Mouse (Mus musculus) inflammation-experienced regulatory T-cells, adult 6 months (primary cell): ENCODE results near the gene Ankrd66. TPM values are rescaled to one million over a fixed set of nuclear protein-coding genes. Genes with fewer than 3 reads are reported as not detected.

ENCODE experiments used
- ATAC-seq: one replicate; pipeline ENCODE4 v1.8.0; 2017
- polyA plus RNA-seq, 3 experiments: library from polyadenylated mRNA; unstranded; fragments of 100-300 nt; shearing (Covaris generic); gene quantifications; one replicate each; pipeline ENCODE4 v1.2.1; 2017

The Ankrd66 gene
- not detected for polyA plus RNA-seq

DNA sequence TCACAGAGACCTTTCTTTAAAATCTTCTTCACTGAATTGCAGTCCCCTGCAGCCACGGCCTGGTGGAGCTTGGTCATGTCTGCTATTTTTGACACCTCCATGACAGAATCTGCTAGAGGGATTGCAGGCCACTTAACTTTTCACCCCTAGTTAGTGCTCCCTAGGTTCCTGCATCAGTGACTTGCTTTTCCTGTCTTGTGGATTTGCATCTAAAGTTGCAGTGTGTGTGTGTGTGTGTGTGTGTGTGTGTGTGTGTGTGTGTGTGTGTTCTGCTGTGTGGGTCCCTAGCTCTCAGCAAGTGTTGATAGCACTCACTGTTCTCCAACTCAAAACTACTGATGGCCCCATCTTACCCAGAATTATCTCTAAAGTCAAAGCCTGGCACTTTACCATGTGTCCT lies at the start of gene Ankrd66:
TSS of gene Ankrd66 (minus strand) at position 101 of the 400 bp plus-strand sequence.
- ATAC-seq, result no peak

DNA sequence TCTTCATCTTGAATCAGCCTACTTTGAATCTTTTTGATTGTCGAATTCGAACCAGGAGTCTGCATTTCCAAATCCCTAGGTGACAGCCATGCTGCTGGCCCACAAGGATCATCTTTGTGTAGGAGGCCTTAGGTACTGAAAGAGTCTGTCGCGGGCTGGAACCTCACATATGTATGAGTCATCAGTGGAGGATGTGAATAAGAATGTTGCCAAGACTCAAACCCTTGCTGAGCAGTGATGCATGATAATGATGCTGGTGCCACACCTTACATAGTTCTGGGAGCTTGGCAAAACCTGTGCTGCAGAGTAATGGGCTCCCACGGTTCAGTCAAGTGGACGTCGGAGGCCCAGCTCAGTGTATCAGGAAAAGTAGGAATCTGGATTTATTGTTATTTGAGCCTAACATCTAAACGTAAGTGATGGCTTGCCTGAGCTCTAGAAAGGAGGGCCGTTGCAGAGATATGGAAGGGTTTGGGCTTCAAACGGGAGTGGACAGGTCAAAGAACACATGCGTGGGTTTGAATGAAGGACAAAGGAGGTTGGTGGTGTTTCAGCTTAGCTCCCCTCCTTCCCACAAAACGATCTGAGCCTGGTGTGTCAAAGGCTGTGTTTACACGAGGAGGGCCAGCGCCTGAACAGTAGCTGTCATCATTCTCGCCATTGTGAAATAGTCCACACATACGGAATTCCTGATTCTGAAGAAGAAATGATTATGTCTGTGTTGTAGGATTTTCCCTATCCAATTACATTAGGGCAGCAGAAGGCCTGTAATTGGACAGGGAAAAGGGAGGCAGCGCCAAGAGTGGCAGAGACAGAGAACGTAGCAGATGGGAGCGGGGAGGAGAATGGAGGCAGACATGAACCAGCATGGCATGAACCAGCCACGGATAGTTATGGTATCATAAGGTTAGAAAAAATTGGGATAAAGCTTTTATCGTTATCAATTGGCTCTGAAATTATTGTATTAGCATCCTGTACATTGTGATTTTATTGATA lies 49.2 kb upstream of the Ankrd66 start:
- no peak for ATAC-seq

GRCm38 (mm10) chr17:43590531-43590930 lies 47.1 kb upstream of the Ankrd66 start:
- no peak for ATAC-seq

- no peak for ATAC-seq
Measured at GRCm38 (mm10) chr17:43589750-43590149, 46.3 kb upstream of the Ankrd66 start.

- ATAC-seq, result no peak
Measured at GRCm38 (mm10) chr17:43587278-43587677, 43.8 kb upstream of the Ankrd66 start.

DNA sequence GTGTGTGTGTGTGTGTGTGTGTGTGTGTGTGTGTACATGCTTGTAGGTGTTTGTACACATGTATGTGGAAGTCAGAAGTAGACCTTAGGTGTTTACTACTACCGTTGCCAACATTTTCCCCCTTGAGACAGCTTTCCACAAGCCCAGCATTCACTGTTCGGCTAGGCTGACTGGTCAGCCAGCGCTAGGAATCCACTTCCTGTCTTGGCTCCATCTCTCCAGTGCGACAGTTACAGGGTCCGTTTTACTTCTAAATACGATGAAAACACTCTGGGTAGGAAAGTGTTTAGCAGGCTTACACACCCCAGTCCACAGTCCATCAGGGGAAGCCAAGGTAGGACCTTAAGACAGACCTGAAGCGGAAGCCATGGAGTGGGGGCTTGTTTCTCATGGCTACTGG lies 41.3 kb upstream of the Ankrd66 start:
- ATAC-seq, result no peak

GRCm38 (mm10) chr17:43581012-43581467 lies 37.6 kb upstream of the Ankrd66 start:
- no peak for ATAC-seq

GRCm38 (mm10) chr17:43580456-43580855 lies 37.0 kb upstream of the Ankrd66 start:
- ATAC-seq, result no peak

GRCm38 (mm10) chr17:43573624-43574073 lies 30.2 kb upstream of the Ankrd66 start:
- no peak for ATAC-seq

DNA sequence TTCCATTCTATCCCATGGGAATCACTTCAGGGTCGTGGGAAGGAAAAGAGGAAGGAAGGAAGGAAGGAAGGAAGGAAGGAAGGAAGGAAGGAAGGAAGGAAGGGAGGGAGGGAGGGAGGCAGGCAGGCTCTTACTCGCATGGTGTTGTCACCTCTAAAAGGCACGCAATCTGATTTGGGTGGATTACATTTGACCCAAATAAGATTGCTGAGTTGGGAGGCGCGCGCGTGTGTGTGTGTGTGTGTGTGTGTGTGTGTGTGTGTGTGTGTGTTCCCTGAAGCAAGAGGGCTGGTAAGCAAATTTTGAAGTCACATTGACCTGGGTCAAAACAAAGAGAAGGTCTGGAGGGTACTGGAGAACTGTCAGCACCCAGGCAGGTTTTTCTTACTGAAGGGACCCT lies 25.8 kb upstream of the Ankrd66 start:
- ATAC-seq, result no peak

- ATAC-seq, result no peak
Measured at GRCm38 (mm10) chr17:43567992-43568888, 24.8 kb upstream of the Ankrd66 start, which contains the start of gene Pla2g7. TSS of gene Pla2g7 (plus strand) at chr17:43568098.

- no peak for ATAC-seq
Measured at GRCm38 (mm10) chr17:43567593-43567991, 24.2 kb upstream of the Ankrd66 start.

GRCm38 (mm10) chr17:43563192-43563987 lies 20.0 kb upstream of the Ankrd66 start:
- no peak for ATAC-seq

DNA sequence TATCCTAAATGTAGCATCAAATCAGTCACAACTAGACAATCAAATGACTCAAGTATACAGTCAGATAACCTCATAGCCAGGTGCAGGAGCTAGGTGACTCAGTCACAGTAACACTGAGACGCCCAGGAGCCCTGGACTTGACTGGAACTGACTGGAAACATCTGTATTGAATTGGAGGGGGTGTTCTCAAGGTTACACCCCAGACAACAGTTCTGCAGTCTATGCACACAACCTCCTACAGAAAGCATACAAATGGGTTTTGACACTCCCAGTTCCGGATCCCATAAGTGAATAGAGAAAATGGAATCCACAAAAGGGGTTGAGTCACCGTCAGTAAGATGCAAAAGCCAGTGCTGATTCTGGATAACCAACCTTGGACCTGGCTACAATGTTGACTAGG lies 15.2 kb upstream of the Ankrd66 start:
- ATAC-seq, result no peak

DNA sequence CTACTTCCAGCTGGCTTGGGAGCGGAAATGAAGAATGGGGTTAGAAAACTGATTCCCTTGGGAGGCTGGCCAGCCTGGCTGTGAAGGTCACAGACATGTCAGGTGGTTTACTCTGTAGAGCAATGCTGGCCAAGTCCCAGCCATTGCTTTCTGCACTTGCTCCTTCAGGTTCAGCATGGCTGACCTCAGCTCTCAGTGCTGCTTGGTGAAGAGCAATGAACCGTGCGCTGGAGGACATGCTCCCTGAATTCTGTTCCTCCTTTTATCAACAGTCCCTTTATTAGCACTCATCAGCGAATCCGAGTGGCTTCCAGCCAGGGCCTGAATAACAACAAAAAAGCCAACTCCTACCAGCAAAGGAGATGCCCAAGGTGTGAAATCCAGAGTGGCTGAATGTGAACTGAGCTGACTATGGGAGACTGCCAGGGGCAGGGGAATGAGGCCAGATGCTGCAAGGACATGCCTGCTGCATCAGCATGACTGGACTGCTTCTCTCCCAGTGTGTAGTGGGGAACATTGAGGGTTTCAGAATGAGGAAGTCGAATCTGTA lies 14.2 kb upstream of the Ankrd66 start:
- ATAC-seq, result no peak

DNA sequence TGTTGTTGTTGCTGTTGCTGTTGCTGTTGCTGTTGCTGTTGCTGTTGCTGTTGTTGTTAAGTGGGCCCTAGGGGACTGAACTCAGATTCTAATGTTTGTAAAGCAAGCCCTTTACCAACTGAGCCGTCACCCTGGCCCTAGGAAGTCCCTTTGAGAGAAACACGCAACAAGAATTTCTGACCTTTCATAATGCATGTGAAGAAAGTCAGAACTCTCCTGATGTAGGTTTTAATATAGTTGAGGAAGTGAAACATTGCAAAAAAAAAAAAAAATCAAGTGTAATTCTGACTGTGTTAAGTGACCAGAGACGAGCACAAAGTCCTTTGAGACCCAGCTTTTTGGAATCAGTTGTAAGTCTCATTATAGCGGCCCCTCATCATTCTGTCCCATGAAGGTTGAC lies 13.7 kb upstream of the Ankrd66 start:
- no peak for ATAC-seq

GRCm38 (mm10) chr17:43554516-43555403 lies 11.3 kb upstream of the Ankrd66 start:
- no peak for ATAC-seq

GRCm38 (mm10) chr17:43551122-43551630 lies 7.7 kb upstream of the Ankrd66 start:
- no peak for ATAC-seq

DNA sequence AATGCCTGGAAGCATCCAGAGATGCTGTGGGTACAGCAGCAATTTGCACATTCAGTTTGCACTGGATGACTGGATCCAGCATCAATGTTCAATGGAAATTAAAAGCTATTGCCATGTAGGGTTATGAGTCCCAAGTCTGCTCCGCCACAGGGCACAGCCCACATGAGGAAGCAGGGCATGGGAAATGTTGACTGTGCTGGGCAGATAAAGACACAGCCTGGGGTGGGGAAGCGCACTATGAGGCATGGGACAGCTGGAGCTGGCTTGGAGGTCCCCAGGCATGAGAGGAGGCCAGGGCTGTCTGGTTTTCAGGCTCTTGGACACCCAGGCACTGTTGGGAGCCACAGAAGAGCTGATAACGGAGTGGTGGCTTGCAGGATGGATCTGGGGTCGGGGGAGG lies 601 bp upstream of the Ankrd66 start:
- no peak for ATAC-seq

GRCm38 (mm10) chr17:43538767-43539166 lies 4.7 kb downstream of the Ankrd66 start:
- ATAC-seq, result no peak
